Mouse (Mus musculus) bone marrow macrophage, adult 2 months (primary cell): ENCODE results near the gene Keap1.

ENCODE experiments used
- CTCF ChIP-seq: IDR thresholded peaks from 2 replicates; pipeline ENCODE4 v1.5.1; 2012; ENCODE audit warnings: low read depth, mild to moderate bottlenecking, low read length, moderate library complexity
- POLR2A ChIP-seq: IDR thresholded peaks from 2 replicates; pipeline ENCODE4 v1.6.1; 2012; ENCODE audit warnings: mild to moderate bottlenecking, low read depth, low read length, borderline replicate concordance

DNA sequence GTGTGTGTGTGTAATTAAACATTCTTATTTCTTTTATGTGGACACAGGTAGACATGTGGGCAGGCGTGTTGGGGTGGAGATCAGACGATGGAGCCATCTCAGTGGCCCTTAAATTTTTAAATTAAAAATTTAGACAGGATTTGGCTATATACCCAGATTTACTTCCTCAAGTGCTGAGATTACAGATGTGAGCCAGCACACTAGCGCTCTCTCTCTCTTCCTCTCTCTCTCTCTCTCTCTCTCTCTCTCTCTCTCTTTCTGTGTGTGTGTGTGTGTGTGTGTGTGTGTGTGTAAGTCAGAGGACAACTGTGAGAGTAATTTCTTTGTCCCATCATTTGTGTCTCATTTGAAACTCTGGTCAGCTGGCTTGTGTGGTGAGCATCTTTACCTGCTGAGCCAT lies 48.5 kb downstream of the Keap1 start:
- no peak for TF ChIP-seq CTCF
- TF ChIP-seq POLR2A, result no peak
